Mouse (Mus musculus) ES-E14 (cell line): ENCODE data around the gene 0610009B22Rik.

Experiments used
- CHD2 ChIP-seq: IDR thresholded peaks from 2 replicates; pipeline ENCODE4 v1.6.1; 2014; ENCODE audit warnings: mild to moderate bottlenecking, low read depth, low read length, inconsistent platforms
- HCFC1 ChIP-seq: IDR thresholded peaks from 2 replicates; pipeline ENCODE4 v1.6.1; 2012; ENCODE audit warnings: low read length, inconsistent platforms, borderline replicate concordance; ENCODE audit not compliant: insufficient read depth
- MAFK ChIP-seq: IDR thresholded peaks from 2 replicates; pipeline ENCODE4 v1.6.1; 2014; ENCODE audit warnings: mild to moderate bottlenecking, low read depth, low read length, inconsistent platforms; ENCODE audit not compliant: insufficient read depth
- ZC3H11A ChIP-seq: IDR thresholded peaks from 2 replicates; pipeline ENCODE4 v1.6.1; 2012; ENCODE audit warnings: low read depth, mild to moderate bottlenecking, inconsistent platforms, low read length, borderline replicate concordance
- ZNF384 ChIP-seq: IDR thresholded peaks from 2 replicates; pipeline ENCODE4 v1.6.1; 2012; ENCODE audit warnings: low read depth, low read length, inconsistent platforms

DNA sequence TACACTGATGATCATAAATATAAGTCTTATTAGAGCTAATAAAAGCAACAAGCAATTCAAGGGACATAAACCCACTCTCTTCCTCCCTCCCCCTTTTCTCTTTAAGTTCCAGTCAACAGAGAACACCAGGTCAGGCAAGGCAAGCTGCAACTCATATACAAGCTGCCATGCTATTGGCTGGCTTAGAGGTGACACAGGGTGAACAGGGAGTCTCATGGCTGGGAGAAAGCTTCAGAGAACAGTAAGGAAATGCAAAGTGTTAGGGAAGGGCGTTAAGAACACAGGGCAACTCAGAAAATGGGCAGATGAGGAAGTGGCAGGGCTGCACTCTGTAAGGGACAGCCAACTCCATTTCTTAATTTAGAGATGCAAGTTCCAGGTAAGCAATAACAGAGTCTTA, 44.2 kb upstream of the 0610009B22Rik start:
- TF ChIP-seq MAFK (no peak), CHD2 (no peak), ZC3H11A (no peak), HCFC1 (no peak), ZNF384 (no peak)
